Mouse (Mus musculus) CH12F3 (cell line): ENCODE results near the gene Acox2.
"Not testable (repeated sequence)": the region's sequence is repeated elsewhere in the genome, so short reads cannot be mapped to it uniquely, and the experiment has no call there.

ENCODE experiments used
- in situ Hi-C: fragments of 300-500 bp; cut with MboI; formaldehyde crosslinking; loops from 2 replicates; pipeline ENCODE4 v1.14.3; 2020; ENCODE audit warnings: low sequenced_read_pairs

The Acox2 gene

DNA sequence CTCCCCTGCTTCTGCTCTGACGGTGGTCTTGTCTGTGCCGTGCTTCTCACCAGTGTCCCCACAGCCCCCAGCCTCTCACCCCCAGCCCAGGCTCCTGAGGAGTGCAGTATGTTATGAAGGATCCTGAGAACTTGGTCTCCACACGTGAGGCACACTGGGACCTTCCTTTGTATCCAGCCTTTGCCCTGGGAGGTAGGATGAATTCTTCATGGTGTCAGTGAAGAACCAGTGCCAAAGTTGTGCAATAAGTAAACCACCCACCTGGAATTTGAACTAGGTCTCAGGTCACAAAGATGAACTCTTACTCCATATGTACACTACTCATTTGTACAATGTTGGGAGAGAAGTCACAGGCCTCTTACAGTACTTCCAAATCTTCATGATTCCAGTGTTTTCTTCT, at the start of gene Acox2:
Acox2 (minus strand) TSS at position 188 of the 400 bp plus-strand sequence.
- in situ Hi-C loops = no loop called here

DNA sequence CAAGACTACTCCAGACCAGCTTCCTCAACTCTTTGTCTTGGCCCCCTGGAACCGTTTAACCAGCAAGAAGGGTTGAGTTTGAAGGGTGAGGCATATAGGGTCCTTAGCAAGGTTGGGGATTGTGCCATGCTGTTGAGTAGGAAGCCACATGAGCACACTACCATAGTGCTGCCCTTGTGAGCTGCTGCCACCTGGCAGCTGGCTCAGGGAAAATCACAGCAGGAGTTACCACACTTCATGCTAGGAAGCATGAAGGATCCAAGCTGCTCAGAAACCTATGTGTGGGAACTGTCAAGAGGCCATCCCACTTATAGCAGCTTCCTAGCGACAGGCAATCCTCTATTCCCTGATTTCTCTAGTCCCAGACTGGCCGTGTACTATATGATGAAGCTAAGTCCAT, 49.5 kb upstream of the Acox2 start:
- in situ Hi-C loops = no loop called here

DNA sequence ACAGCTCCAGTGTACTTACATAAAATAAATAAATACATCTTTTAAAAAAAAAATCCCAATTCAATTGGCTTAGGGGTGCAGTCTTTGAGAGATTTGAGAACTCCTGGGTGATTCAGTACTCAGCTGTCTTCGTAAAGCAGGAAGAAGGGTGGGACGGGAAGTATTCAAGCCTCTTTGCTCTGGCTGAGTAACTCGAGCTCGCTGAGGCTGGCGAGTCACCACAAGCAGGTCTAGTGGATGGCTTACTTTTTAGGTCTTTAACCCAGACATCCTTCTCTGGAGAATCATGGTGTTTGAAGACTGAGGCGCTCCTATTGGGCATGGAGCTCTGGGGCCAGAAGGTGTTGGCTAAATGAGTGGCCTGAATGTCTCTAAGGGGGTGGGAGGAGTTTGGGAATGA, 47.7 kb upstream of the Acox2 start:
- in situ Hi-C loops = no loop called here

DNA sequence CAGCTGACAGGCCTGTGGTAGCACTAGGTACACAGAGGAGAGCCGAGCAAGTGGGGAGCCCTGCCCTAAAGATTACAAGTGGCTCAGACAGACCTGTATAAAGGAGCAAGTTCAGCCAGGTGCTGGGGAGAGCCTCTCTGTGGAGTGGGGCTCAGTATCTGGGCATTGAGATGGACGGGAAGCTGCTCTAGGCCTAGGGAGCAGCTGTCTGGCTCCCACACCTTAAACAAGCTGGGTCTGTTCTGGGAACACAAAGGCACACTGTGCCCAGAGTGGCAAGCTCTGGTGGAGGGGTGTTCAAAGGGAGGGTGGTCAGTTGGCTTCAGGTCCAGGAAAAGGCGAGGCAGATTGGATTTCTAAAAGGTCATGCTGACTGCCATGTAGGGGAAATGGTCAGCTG, 45.9 kb upstream of the Acox2 start:
- in situ Hi-C loops = no loop called here

DNA sequence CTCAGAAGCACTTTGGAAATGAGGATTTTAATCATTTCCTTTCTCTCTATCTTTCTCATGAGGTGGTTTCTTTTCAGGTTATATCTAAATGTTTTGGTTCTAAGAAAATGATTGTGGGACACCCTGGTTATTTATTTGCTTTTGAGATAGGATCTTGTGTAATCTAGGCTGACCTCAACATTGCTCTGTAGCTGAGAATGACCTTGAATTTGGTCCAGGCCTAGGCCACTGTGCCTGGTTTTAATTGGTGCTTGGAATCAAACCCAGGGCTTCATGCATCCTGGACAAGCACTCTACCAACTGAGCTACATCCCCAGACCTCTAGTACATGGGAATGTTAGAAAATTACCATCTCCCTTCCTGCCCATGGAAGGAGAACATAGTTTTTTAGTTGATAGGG, 44.9 kb upstream of the Acox2 start:
- in situ Hi-C loops = no loop called here

DNA sequence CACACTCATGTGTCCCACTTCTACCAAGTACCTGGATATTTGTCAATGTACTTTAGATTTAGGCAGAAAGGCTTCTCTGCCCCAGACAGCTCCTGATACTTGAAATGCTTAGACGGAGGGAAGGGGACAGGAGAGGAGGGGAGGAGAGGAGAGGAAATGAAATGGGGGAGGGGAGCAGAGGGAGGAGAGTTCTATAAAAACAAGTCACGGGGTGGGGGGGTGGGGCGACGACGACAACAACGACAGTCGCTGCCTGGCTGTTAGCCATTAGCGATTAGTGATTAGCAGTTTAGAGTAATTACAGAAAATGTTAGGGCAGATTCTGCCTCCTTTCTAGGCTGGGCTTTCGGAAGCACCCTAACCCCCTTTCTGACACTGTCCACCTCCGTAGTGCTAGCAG, 43.5 kb upstream of the Acox2 start:
- in situ Hi-C loops = no loop called here

DNA sequence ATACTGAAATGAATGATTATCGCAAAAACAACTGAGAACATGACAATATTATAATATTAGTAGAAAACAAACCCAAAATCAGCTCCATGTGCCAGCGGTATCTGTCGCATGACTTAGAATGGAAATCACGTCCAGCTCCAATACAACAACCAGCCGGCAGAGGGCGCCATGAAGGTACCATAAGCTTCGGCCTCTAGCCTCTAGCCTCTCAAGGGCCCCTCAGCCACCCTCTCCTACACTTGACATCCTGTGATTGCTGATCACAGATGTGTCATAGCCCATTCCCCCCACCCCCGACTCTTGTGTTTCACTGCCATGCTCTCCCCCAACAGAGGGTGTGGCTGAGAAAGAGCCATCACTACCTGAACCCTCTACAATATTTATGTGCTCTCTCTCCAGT, 41.1 kb upstream of the Acox2 start:
- in situ Hi-C loops = no loop called here

DNA sequence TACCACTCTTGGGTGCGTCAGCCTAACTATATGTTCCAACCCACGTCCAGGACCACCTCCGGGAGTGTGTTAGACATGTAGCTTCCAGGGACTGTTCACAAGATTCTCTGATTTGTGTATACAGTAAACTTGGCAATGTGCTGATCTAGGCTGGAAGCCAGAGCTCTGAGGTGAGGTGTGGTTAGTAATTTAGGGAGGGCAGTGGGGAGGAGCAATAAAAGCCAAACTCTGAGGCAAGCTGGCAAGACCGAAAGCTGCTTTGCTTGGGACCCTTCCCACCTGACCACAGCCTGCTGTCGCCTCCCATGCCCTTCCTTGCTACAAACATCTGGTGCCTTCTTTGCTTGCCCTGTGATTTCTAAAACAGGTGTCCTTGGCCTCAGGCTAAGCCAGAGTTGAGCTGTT, 38.7 kb upstream of the Acox2 start:
- in situ Hi-C loops = no loop called here

DNA sequence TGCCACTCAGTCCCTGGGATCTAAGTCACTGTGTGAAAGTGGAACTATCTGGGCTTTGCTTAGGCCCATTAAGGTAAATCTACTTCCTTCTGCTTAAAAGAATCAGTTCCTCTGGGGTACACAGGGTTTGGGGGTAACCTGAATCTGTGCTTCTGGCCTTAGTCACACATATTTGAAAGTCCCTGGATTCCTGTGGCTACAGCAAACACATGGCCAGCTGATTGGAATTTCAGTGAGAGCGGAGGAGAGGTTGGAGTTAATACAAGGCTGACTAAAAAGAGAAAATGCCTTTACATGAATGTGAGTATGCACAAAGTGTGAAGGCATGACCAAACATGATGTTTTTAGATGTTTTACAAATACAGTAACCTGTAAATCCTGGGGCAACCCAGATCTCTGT, 35.1 kb upstream of the Acox2 start:
- in situ Hi-C loops = no loop called here

DNA sequence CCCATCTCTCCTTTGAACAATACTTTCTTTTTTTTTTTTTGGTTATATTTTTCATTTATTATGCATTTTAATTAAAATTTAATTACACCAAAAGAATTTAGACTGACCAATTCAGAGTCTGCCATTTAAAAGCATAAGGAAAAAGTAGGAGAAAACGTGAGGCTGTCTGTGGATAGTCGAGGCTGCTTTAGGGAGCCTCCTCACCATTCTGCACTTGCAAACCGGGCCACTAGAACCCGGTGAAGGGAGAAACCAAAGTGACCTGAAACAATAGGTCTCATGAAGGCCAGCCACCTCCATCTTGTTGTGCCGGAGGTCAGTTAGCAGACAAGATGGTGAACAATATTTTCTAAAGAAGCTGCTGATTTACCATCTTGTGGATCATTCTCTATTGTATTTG, 27.4 kb upstream of the Acox2 start:
- in situ Hi-C loops = not testable (repeated sequence)

DNA sequence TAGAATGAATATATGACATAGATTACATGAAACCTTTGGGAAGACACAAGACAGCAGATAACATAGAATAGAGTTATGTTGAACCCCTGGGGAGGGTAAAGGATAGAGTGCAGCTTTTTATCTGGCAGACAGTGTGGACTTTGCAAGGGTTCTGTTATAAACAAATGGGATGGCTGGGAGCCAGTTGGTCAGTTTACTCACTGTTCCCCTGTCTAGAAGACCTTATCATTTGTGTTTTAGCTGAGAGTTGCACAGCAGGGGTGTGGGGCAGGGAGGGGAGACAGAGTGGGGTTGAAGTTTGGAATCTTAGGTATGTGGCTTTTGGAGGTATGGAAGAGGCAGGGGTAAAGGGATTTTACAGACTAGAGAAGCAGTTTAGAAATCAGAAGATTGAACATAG, 24.6 kb upstream of the Acox2 start:
- in situ Hi-C loops = no loop called here

DNA sequence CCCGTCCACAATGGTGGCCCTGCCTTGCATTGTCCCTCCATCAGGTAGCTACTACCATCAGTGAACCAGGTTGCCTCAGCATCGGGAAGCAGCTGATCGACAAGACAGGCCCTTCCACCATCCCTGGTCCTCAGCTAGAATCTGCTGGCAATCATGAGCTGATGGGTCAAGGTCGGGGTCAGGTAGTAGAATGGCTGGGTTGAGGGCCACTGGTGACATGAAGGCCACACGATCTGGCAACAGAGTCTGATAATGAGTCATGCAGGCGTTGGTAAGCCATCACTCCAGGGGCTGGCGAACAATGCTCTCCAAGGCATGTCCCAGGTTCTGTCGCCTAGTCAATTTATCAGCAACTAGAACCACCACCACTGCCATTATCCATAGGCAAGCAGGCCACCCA, 12.1 kb upstream of the Acox2 start:
- in situ Hi-C loops = not testable (repeated sequence)

DNA sequence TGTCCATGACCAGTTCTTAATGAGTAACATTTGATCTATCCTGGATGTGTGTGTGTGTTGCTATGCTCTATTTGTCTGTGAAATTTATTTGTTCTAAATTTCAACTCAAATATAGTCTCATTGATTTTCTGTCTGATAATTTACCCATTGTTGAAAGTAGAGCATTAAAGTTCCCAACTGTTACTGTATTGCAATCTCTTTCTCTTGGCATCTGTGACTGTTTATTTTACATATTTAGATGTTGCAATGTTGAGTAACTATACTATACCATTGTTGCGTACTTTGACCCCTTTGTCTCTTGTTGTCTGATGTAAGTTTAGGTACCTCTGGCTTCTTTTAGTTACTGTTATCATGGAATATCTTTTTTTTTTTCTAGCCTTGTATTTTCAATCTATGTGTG, 5.2 kb upstream of the Acox2 start:
- in situ Hi-C loops = no loop called here

DNA sequence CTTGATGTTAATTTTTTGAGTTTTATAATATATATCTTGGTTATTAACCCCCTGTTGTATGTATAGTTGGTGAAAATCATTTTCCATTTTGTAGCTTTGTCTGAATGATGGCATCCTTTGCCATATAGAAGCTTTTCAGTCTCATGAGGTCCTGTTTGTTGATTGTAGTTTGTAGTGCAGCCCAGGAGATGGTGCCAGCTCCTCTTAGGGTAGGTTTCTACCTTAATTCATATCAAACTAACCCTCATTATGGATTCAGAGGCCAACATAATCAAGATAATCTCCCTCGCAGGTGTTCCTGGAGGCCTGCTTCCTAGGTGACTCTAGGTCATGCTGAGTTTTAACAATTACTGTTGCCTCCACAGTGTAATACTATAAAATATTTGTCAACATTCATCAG, 3.1 kb upstream of the Acox2 start:
- in situ Hi-C loops = no loop called here

DNA sequence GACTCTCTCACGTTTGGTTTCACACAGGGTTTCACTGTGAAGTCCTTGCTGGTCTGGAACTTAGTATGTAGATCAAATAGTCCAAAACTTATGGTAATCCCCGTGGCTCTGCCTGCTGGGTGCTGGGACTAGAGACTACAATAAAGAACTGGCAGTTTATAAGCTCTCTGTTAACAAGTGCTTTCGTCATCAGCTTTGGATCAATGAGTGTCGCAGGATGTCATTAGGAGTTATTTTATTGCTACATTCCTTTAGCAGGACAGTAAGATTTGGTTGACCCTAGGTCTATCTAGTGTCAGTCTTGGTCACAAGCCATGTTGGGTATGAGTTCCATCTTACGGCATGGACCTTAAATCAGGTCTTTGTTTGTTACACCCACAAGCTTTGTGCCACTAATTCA, 1.1 kb upstream of the Acox2 start:
- in situ Hi-C loops = no loop called here

DNA sequence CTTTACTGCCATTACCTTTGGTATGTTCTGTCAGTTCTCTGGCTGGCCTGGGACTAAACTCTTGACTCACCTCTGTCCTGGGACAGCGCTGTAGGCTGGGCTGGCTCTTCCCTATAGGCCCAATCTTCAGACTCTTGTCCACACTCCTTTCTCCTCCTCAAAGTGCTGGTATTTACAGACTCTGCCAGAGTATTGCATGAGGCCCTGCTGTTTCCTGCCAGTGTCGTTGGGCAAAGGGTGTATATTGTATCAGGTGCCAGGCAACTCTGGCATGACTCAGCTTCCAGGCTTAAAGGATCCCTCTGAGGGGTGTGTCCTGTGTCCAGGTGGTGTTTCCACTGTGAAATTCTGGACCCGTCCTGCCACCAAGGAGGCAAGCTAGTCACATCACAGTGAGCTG, 401 bp downstream of the Acox2 start:
- in situ Hi-C loops = no loop called here

DNA sequence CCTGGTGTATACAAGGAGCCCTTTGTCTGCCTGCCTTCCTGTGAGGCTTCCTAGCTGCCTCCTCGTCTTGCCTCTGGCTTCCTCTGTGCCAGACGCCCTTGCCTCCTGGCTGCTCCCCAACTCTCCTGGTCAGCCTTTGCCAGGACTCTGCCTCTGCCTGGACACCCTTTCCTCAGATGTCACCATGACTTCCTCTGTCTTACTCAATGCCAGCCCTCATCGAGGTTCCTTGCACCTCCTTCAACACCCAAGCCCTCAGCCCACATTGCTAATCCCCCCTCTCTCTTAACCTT, 872 bp downstream of the Acox2 start:
- in situ Hi-C loops = no loop called here

DNA sequence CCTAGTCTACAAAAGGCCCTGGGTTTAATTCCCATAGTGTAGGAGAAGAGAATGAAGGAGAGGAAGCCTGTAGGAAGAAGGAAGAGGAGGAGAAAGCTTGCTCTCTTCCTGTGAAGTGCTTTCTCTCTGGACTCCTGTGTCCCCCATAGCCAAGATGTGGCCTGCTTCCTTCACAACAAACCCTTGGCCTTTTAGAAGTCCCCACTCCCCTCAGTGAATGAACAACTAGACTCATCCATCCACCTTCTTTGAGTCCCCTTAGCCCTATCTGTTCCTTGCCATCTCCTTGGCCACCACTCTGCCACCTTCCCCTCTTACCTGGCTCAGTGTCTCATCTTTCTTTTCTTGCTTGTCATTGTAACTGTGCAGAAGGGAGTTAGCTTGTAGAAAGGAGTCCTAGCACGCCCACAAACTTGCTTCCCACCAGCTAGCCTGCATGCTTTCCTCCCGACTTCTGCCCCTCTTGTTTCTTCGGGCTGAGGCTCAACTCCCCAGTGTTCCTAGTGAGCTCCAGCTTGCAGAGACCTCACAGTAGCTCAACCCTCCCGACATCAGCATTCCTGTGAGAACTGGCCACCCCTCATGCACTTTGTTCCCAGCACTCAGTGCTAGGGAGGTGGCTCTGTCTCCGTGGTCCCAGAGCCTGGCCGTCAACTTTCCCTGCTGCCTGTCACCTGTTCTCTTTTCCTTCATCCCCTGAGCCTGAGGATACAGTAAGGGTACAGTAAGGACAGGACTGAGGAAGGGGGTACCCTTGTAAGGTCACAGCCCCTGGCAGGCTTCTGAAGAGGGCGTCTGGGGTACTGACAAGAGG, 1.4 kb downstream of the Acox2 start:
- in situ Hi-C loops = no loop called here

DNA sequence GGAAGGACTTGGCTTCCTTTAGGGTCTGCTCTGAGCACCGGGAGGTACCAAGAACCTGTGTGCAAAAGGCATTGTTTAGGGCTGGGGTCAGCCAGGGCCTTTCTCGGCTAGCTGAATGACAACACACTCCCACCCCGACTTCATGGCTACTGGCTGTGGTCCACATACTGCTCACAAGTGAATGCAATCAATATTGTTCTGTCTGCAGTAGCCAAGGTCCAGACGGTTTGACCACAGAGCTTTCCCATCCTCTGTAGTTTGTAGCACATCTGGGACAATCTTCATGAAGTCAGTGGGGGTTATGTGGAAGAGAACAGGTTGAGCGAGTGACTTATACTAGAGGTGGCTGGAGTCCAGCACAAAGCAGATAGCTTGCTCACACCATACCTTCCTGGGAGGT, 2.3 kb downstream of the Acox2 start:
- in situ Hi-C loops = no loop called here

DNA sequence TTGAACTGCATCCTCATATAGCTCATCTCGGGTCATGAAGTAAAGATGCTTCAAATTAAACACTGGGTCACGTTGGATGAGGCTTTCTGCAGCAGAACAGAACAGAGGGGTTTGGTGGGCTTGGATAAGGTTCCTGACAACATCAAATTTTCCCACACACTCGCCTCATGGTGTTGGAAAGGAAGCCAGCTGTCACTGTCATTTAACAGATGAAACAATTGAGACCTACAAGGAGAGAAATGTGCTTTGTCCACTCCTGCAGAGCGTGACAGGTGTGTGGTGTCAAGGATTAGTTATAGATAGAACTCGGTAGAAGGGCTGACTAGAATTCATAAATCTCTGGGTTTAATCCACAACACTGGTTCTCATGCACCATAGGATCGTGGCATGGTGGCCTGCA, 3.1 kb downstream of the Acox2 start:
- in situ Hi-C loops = no loop called here

DNA sequence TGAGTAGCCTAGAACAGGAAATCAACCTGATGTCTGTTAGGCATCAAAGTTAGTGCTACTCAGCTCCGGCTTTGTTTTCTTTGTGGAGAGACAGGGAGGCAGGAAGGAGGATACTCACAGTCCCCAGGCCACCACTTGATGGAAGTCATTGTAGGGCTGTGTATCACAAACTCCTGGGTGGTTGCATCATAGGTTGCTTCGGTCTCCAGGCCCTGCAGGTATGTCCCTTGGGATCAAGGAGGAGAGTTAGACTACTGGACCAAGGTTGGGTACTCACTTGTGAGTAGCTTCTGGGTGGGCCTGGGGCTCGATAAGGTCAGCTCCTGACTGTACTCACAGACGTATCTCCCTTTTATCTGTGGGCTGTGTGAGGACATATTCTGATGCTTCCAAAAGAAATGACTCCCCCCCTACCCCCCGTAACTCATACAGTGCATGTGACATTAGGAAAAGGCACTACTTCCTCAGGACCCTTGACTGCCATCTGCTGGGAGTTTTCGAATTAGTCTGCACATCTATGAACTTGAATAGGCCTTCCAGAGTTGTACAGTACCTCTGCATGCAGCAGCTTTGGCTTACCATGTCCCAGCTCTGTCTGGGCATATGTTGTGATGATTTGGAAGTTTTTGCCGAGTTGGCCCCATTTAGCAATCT, 4.0 kb downstream of the Acox2 start:
- in situ Hi-C loops = no loop called here

DNA sequence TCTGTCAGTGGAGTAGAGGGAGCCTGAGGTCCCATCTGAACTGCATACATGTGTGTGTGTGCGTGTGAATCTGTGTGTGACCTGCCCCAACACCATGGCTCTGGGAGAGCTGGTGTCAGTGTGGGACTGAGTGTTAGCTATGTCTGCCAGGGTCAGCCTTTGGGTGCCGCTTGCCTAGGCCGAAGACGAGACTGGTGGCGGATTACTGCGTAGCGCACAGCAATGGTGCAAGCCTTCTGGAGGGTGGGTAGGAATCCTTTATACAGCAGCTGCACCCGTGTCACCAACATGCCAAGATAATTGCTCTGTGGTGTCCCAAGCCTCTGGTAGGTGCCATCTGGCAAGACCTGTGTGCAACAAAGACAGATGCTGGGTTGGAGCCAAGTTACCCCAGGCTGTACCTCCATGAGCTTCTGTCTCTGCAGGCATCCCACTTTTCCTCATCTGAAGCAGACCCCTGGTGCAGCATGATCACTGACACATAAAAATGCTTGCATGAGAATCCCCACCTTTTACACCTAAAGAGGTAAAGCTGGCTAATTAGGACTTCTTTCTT, 7.7 kb downstream of the Acox2 start:
- in situ Hi-C loops = no loop called here
